In the genomic region with DNA sequence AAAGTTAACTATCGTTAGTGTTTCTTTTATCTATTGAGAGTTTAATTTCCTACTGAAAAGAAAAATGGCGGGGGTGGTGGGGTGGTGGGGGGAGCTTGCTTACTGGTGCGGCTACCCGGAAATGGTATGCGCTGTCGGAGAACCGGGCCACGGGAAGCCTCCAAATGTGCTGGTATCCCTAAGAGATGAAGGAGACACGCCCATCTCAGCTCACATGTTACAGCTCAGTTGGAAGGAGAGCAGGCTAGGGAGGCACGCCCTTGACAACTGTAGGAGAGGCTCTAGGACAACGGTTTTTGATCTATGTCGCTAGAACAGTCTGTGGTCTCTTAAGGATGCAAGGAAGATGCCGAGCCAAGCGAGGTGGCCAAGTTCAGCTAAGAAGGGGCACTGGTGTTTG, we compare ENCODE assay signal across 25 mouse cellular contexts.
DNase-seq lines count a peak whose midpoint lies in the region; ATAC-seq lines count a peak whose summit lies in the region.
"Had no signal": no experiment of that assay in that cellular context is flagged by ENCODE, and none has a peak within 500 bp of the region (broad histone marks: within the 10 kb centered on the region; RNA-seq: fewer than 3 reads in every experiment).

No protein-coding gene starts in this region.

- 80% methylated on average over 14 of the region's 14 CpGs for WGBS in midbrain, embryonic 11.5 days
- WGBS in midbrain, embryonic 13.5 days, result 78% methylated on average over 14 of the region's 14 CpGs

- DNase-seq in midbrain, embryonic 11.5 days (ENCODE audit: low spot score, missing footprints), result peak; percentile 44
- DNase-seq in ES-CJ7 (ENCODE audit: low read depth, low spot score) (peak; percentile 47), R1 (ENCODE audit: low read depth, low spot score) (peak; percentile 79), ZHBTc4 (ENCODE audit: low read depth, low spot score) (peak; percentile 73)
- no peak for DNase-seq in retina, embryonic 14.5 days (ENCODE audit: low spot score)
- DNase-seq in heart, postnatal 36 days, result no peak
- DNase-seq in testis, postnatal 10 days (ENCODE audit: low spot score), result no peak
- DNase-seq: adrenal gland, adult 2 months; adrenal gland, adult 8-10 months; adrenal gland, postnatal 10 days; adrenal gland, postnatal 14 days; adrenal gland, postnatal 25 days; adrenal gland, postnatal 36 days; B cell, adult 2 months; cerebellum, adult 11 months; cerebellum, adult 11-12 months; cerebellum, adult 18-20 months; cerebellum, adult 2 months; cerebellum, adult 8-10 months had no signal

- no peaks in the 10 kb centered on the region for H3K9me3 ChIP-seq in midbrain, embryonic 11.5 days (ENCODE audit: control insufficient read depth, low read length)
- no peaks in the 10 kb centered on the region for H3K9me3 ChIP-seq in midbrain, embryonic 13.5 days

- no peak for ATAC-seq in midbrain, embryonic 11.5 days (ENCODE audit: low FRiP score)
- no peak for ATAC-seq in midbrain, embryonic 13.5 days
- ATAC-seq: activated CD4-positive, CD25-positive, alpha-beta regulatory T cell, adult 4 months; CD4-positive, CD25-positive, alpha-beta regulatory T cell, adult 4 months; Patski had no signal

- no peak overlapping the region for H3K9ac ChIP-seq in midbrain, embryonic 11.5 days (ENCODE audit: low read length)
- no peak overlapping the region for H3K9ac ChIP-seq in midbrain, embryonic 13.5 days (replicated peaks)

- no peak overlapping the region for H3K4me2 ChIP-seq in midbrain, embryonic 11.5 days
- H3K4me2 ChIP-seq in midbrain, embryonic 13.5 days (replicated peaks), result no peak overlapping the region

- H3K27ac ChIP-seq in midbrain, embryonic 11.5 days (ENCODE audit: low read depth, low read length), result no peak overlapping the region
- H3K27ac ChIP-seq in midbrain, embryonic 13.5 days, result no peak overlapping the region

- intact Hi-C loops in heart, postnatal 36 days (cut with DNase I), result loop anchor here (10.0 kb wide), 1 partner anchor 572 kb away; no protein-coding TSS in a partner anchor

- H3K36me3 ChIP-seq in midbrain, embryonic 11.5 days (ENCODE audit: control insufficient read depth, insufficient read depth, low read length), result no peaks in the 10 kb centered on the region
- H3K36me3 ChIP-seq in midbrain, embryonic 13.5 days, result no peaks in the 10 kb centered on the region
- H3K36me3 ChIP-seq: G1E had no signal

- H3K27me3 ChIP-seq in midbrain, embryonic 11.5 days (ENCODE audit: control insufficient read depth, insufficient read depth, low read length), result no peaks in the 10 kb centered on the region
- no peaks in the 10 kb centered on the region for H3K27me3 ChIP-seq in midbrain, embryonic 13.5 days
- H3K27me3 ChIP-seq: CH12.LX, Patski had no signal

- H3K4me3 ChIP-seq in midbrain, embryonic 11.5 days (ENCODE audit: low read depth, low read length), result no peak overlapping the region
- H3K4me3 ChIP-seq in midbrain, embryonic 13.5 days (replicated peaks), result no peak overlapping the region

- H3K4me1 ChIP-seq in midbrain, embryonic 11.5 days (ENCODE audit: control insufficient read depth, insufficient read depth, low read length), result no peaks in the 10 kb centered on the region
- H3K4me1 ChIP-seq in midbrain, embryonic 13.5 days (replicated peaks), result peaks cover 13% of the 10 kb centered on the region

Comparison
In these comparisons a context has a peak if more than half of its experiments do, and no peak if none do; other contexts are left out.
1. DNase-seq: peak in midbrain, embryonic 11.5 days (single experiment), ES-CJ7 (single experiment), R1 (single experiment) and ZHBTc4 (single experiment); none in retina, embryonic 14.5 days (single experiment), heart, postnatal 36 days (0 of 2) and testis, postnatal 10 days (single experiment).